ENCODE assay signal across 14 mouse cellular contexts in the genomic region with DNA sequence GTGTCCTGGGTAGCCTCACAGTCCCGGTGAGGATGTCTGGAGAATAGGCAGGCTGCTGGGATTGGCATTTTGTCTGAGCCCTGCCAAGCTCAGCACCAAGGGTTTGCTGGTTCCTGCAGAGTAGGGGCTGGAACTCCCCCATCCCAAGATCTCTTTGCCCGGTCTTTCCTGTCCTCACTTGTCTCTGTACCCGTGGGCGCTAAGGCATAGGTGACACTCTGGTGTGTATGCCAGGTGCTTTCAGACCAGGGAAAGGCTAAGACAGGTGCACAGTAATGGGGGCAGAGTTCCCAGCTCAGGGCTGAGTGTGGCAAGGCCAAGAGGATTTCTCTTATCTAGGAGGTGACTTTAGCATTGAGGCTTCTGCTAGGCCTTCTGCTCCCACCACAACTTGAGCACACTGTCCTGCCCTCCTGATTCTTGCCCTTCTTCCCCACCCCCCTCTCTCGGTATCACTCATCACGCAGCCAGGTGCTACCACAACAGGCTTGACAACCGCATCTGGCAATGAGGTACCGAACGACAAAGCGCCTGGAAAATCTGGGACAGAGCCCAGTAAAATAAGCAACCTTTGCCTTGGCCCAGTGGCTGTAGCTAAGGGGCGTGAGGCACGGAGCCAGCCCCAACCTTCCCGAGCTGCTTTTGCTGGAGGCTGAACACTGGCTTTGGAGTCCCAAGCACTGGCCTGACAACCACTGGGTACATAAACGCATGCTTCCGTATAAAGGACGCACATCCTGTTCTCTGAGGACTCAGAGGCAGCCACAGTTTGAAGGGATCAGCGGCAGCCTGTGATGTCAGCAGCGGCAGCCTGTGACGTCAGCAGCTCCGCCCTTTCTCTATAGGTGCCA. TPM values are rescaled to one million over a fixed set of nuclear protein-coding genes. Genes with fewer than 3 reads are reported as not detected.
A peak's percentile ranks its signal among the peaks of the same experiment; 100 is the strongest.
DNase-seq lines count a peak whose midpoint lies in the region; ATAC-seq and TF ChIP-seq lines count a peak whose summit lies in the region.
"Had no signal": no experiment of that assay in that cellular context is flagged by ENCODE, and none has a peak within 500 bp of the region (broad histone marks: within the 10 kb centered on the region; RNA-seq: fewer than 3 reads in every experiment).

No protein-coding gene starts in this region.

- peaks cover 42% of the 10 kb centered on the region for H3K36me3 ChIP-seq in liver, adult 2 months (ENCODE audit: control insufficient read depth, insufficient read depth, low read length)
- H3K36me3 ChIP-seq in liver, postnatal 0 days (replicated peaks; ENCODE audit: insufficient read depth, low read length) = peaks cover 15% of the 10 kb centered on the region
- H3K36me3 ChIP-seq: embryonic facial prominence, embryonic 12.5 days had no signal

- peaks cover 18% of the 10 kb centered on the region for H3K4me1 ChIP-seq in liver, adult 2 months (ENCODE audit: control insufficient read depth, insufficient read depth, low read length)
- peaks cover 3% of the 10 kb centered on the region; the same call in 1 of the 2 replicates for H3K4me1 ChIP-seq in liver, postnatal 0 days (ENCODE audit: insufficient read depth)

- H3K27ac ChIP-seq in liver, adult 2 months (replicated peaks; ENCODE audit: insufficient read depth, low read depth, low read length) = peak overlapping the region; percentile 80
- H3K27ac ChIP-seq in liver, postnatal 0 days (ENCODE audit: low read depth) = peak overlapping the region; percentile 55; the same call in 1 of the 2 replicates
- H3K27ac ChIP-seq: embryonic facial prominence, embryonic 12.5 days had no signal

- 24% methylated on average over 20 of the region's 20 CpGs for WGBS in liver, adult 2 months
- 64% methylated on average over 20 of the region's 20 CpGs for WGBS in liver, postnatal 0 days (ENCODE audit: insufficient replicate concordance)

- TF ChIP-seq EP300 in liver, postnatal 0 days (IDR thresholded peaks at IDR 0.05; ENCODE audit: low read depth) = no peak

- ATAC-seq in liver, postnatal 0 days = no peak

- TF ChIP-seq CTCF in liver, adult 2 months (IDR thresholded peaks at IDR 0.05; ENCODE audit: low read depth, low read length) = no peak
- TF ChIP-seq CTCF in liver, postnatal 0 days (IDR thresholded peaks at IDR 0.05; ENCODE audit: low read depth) = no peak

- no peak for TF ChIP-seq POLR2A in liver, adult 2 months (IDR thresholded peaks at IDR 0.05; ENCODE audit: extremely low read depth, insufficient read depth, low read length)

- H3K4me2 ChIP-seq in liver, postnatal 0 days (ENCODE audit: low read depth, low read length) = peak overlapping the region; percentile 69
- H3K4me2 ChIP-seq: embryonic facial prominence, embryonic 12.5 days had no signal

- no peaks in the 10 kb centered on the region for H3K27me3 ChIP-seq in liver, adult 2 months (ENCODE audit: control insufficient read depth, insufficient read depth, low read length)
- H3K27me3 ChIP-seq in liver, postnatal 0 days (ENCODE audit: insufficient read depth, low read length) = peaks cover 16% of the 10 kb centered on the region; the same call in 1 of the 2 replicates

- DNase-seq in liver, adult 2 months (ENCODE audit: extremely low read depth, low read depth, low spot score) = peak; percentile 87
- DNase-seq in liver (no peak), R1 (ENCODE audit: low read depth, low spot score) (peak; percentile 37)
- peak; percentile 88 for DNase-seq in kidney, adult 9 months
- DNase-seq in liver, postnatal 0 days = no peak
- DNase-seq in urinary bladder, postnatal 36 days (ENCODE audit: low spot score in 2 of 2) = no peak
- no peak for DNase-seq in right cerebral cortex, postnatal 4 days
- DNase-seq in spleen, postnatal 14 days (ENCODE audit: low spot score in 2 of 2) = no peak
- DNase-seq: adrenal gland, postnatal 14 days; cerebellum, adult 11 months; thymus, adult 2 months had no signal

- H3K4me3 ChIP-seq in liver, adult 2 months (ENCODE audit: insufficient read depth, low read depth, low read length) = peak overlapping the region; percentile 87
- H3K4me3 ChIP-seq in liver, postnatal 0 days (ENCODE audit: low read depth, low read length) = peak overlapping the region; percentile 55
- H3K4me3 ChIP-seq: embryonic facial prominence, embryonic 12.5 days had no signal

- H3K9ac ChIP-seq in liver, adult 2 months (ENCODE audit: low read depth, low read length) = peak overlapping the region; percentile 73
- peak overlapping the region; percentile 66; the same call in 1 of the 2 replicates for H3K9ac ChIP-seq in liver, postnatal 0 days (replicated peaks)
- H3K9ac ChIP-seq: embryonic facial prominence, embryonic 12.5 days had no signal

- H3K79me2 ChIP-seq in liver, adult 2 months (ENCODE audit: control insufficient read depth, insufficient read depth, low read length) = peaks cover 23% of the 10 kb centered on the region; the same call in 1 of the 2 replicates

- no peaks in the 10 kb centered on the region for H3K9me3 ChIP-seq in liver, postnatal 0 days (ENCODE audit: low read length)
- H3K9me3 ChIP-seq: embryonic facial prominence, embryonic 12.5 days had no signal

RNA-seq across cellular contexts. Expression of gene Grb7, which starts 4.0 kb away (rescaled TPM):
- 58.2 and 84.8 TPM in 2 replicates for total RNA-seq in liver, adult 2 months (2014; rRNA removed)
- 134 and 136 TPM in 2 replicates for polyA plus RNA-seq in liver, adult 2 months (2012; rRNA removed)
- 31.4 and 37.2 TPM in 2 replicates for polyA plus RNA-seq in liver, postnatal 0 days (2015; fragmentation: Nextera tagmentation; extraction: Ambion mirVana)
- total RNA-seq: megakaryocyte progenitor cell, adult 5-6 weeks; MEL had no signal

RNA-seq across cellular contexts. Expression of gene Mien1, which starts 11.4 kb away (rescaled TPM):
- total RNA-seq in liver, adult 2 months (2014; rRNA removed) = 62.8 and 64.1 TPM in 2 replicates
- polyA plus RNA-seq in liver, adult 2 months (2012; rRNA removed) = 75.0 and 101 TPM in 2 replicates
- polyA plus RNA-seq in liver, postnatal 0 days (2015; fragmentation: Nextera tagmentation; extraction: Ambion mirVana) = 83.8 and 89.4 TPM in 2 replicates

RNA-seq across cellular contexts. Expression of gene Erbb2, which starts 37.9 kb away (rescaled TPM):
- 0.60 and 1.0 TPM in 2 replicates for total RNA-seq in liver, adult 2 months (2014; rRNA removed)
- 0.56 and 0.72 TPM in 2 replicates for polyA plus RNA-seq in liver, adult 2 months (2012; rRNA removed)
- polyA plus RNA-seq in liver, postnatal 0 days (2015; fragmentation: Nextera tagmentation; extraction: Ambion mirVana) = 1.0 and 1.2 TPM in 2 replicates
- total RNA-seq: megakaryocyte progenitor cell, adult 5-6 weeks; MEL had no signal

RNA-seq across cellular contexts. Expression of gene Pgap3, which starts 49.9 kb away (rescaled TPM):
- total RNA-seq in liver, adult 2 months (2014; rRNA removed) = 0.37 and 0.87 TPM in 2 replicates
- 3.7 and 5.0 TPM in 2 replicates for polyA plus RNA-seq in liver, adult 2 months (2012; rRNA removed)
- polyA plus RNA-seq in liver, postnatal 0 days (2015; fragmentation: Nextera tagmentation; extraction: Ambion mirVana) = 2.5 and 3.0 TPM in 2 replicates

Comparison
In these comparisons a context has a peak if more than half of its experiments do, and no peak if none do; other contexts are left out.
1. DNase-seq: peak in liver, adult 2 months (single experiment), R1 (single experiment) and kidney, adult 9 months (single experiment); none in liver (single experiment), liver, postnatal 0 days (single experiment), urinary bladder, postnatal 36 days (0 of 2), right cerebral cortex, postnatal 4 days (single experiment) and spleen, postnatal 14 days (0 of 2).